Mouse (Mus musculus): Measurements from ENCODE around the gene Gm20696. TPM values are rescaled to one million over a fixed set of nuclear protein-coding genes. Genes with fewer than 3 reads are reported as not detected.

The Gm20696 gene
- polyA plus RNA-seq, 1 experiment: 1.8 TPM

GRCm38 (mm10) chr6:99377131-99377530, 289.5 kb downstream of the Gm20696 start:
- DNase-seq (ENCODE audit: low read depth): peak; percentile 70
- no peak for TF ChIP-seq CTCF (IDR thresholded peaks at IDR 0.05; ENCODE audit: borderline replicate concordance, extremely low read depth, insufficient read depth, insufficient read length)
- no peak for TF ChIP-seq POLR2A (IDR thresholded peaks at IDR 0.05; ENCODE audit: borderline replicate concordance, extremely low read depth, insufficient read depth, insufficient read length, poor library complexity, severe bottlenecking)

- peak; percentile 37 for DNase-seq (ENCODE audit: low read depth)
- TF ChIP-seq CTCF (IDR thresholded peaks at IDR 0.05; ENCODE audit: borderline replicate concordance, extremely low read depth, insufficient read depth, insufficient read length) (no peak), POLR2A (IDR thresholded peaks at IDR 0.05; ENCODE audit: borderline replicate concordance, extremely low read depth, insufficient read depth, insufficient read length, poor library complexity, severe bottlenecking) (no peak)
Measured at GRCm38 (mm10) chr6:99376721-99377120, 289.9 kb downstream of the Gm20696 start.

- DNase-seq (ENCODE audit: low read depth): peak; percentile 73
- TF ChIP-seq POLR2A (IDR thresholded peaks at IDR 0.05; ENCODE audit: borderline replicate concordance, extremely low read depth, insufficient read depth, insufficient read length, poor library complexity, severe bottlenecking) (no peak), CTCF (IDR thresholded peaks at IDR 0.05; ENCODE audit: borderline replicate concordance, extremely low read depth, insufficient read depth, insufficient read length) (no peak)
Measured at GRCm38 (mm10) chr6:99375865-99376264, 290.7 kb downstream of the Gm20696 start.

- no peak for TF ChIP-seq POLR2A (IDR thresholded peaks at IDR 0.05; ENCODE audit: borderline replicate concordance, extremely low read depth, insufficient read depth, insufficient read length, poor library complexity, severe bottlenecking)
- TF ChIP-seq CTCF (IDR thresholded peaks at IDR 0.05; ENCODE audit: borderline replicate concordance, extremely low read depth, insufficient read depth, insufficient read length): no peak
- DNase-seq (ENCODE audit: low read depth): no peak
Measured at GRCm38 (mm10) chr6:99375376-99375775, 291.2 kb downstream of the Gm20696 start.

GRCm38 (mm10) chr6:99374448-99375271, 291.9 kb downstream of the Gm20696 start:
- TF ChIP-seq POLR2A (IDR thresholded peaks at IDR 0.05; ENCODE audit: borderline replicate concordance, extremely low read depth, insufficient read depth, insufficient read length, poor library complexity, severe bottlenecking): no peak
- no peak for TF ChIP-seq CTCF (IDR thresholded peaks at IDR 0.05; ENCODE audit: borderline replicate concordance, extremely low read depth, insufficient read depth, insufficient read length)
- DNase-seq (ENCODE audit: low read depth): peak; percentile 59

GRCm38 (mm10) chr6:99372427-99372826, 294.2 kb downstream of the Gm20696 start:
- TF ChIP-seq POLR2A (IDR thresholded peaks at IDR 0.05; ENCODE audit: borderline replicate concordance, extremely low read depth, insufficient read depth, insufficient read length, poor library complexity, severe bottlenecking) (no peak), CTCF (IDR thresholded peaks at IDR 0.05; ENCODE audit: borderline replicate concordance, extremely low read depth, insufficient read depth, insufficient read length) (no peak)
- no peak for DNase-seq (ENCODE audit: low read depth)

- TF ChIP-seq CTCF (IDR thresholded peaks at IDR 0.05; ENCODE audit: borderline replicate concordance, extremely low read depth, insufficient read depth, insufficient read length) (no peak), POLR2A (IDR thresholded peaks at IDR 0.05; ENCODE audit: borderline replicate concordance, extremely low read depth, insufficient read depth, insufficient read length, poor library complexity, severe bottlenecking) (no peak)
- DNase-seq (ENCODE audit: low read depth): no peak
Measured at GRCm38 (mm10) chr6:99372016-99372415, 294.6 kb downstream of the Gm20696 start.

- no peak for DNase-seq (ENCODE audit: low read depth)
- TF ChIP-seq CTCF (IDR thresholded peaks at IDR 0.05; ENCODE audit: borderline replicate concordance, extremely low read depth, insufficient read depth, insufficient read length): no peak
Measured at GRCm38 (mm10) chr6:99369931-99370330, 296.7 kb downstream of the Gm20696 start.

GRCm38 (mm10) chr6:99369156-99369555, 297.4 kb downstream of the Gm20696 start:
- no peak for DNase-seq (ENCODE audit: low read depth)
- TF ChIP-seq POLR2A (IDR thresholded peaks at IDR 0.05; ENCODE audit: borderline replicate concordance, extremely low read depth, insufficient read depth, insufficient read length, poor library complexity, severe bottlenecking): no peak
- TF ChIP-seq CTCF (IDR thresholded peaks at IDR 0.05; ENCODE audit: borderline replicate concordance, extremely low read depth, insufficient read depth, insufficient read length): no peak

GRCm38 (mm10) chr6:99368118-99368753, 298.4 kb downstream of the Gm20696 start:
- TF ChIP-seq CTCF (IDR thresholded peaks at IDR 0.05; ENCODE audit: borderline replicate concordance, extremely low read depth, insufficient read depth, insufficient read length) (no peak), POLR2A (IDR thresholded peaks at IDR 0.05; ENCODE audit: borderline replicate concordance, extremely low read depth, insufficient read depth, insufficient read length, poor library complexity, severe bottlenecking) (no peak)

GRCm38 (mm10) chr6:99364545-99364944, 302.1 kb downstream of the Gm20696 start:
- peak; percentile 46 for DNase-seq (ENCODE audit: low read depth)
- TF ChIP-seq POLR2A (IDR thresholded peaks at IDR 0.05; ENCODE audit: borderline replicate concordance, extremely low read depth, insufficient read depth, insufficient read length, poor library complexity, severe bottlenecking) (no peak), CTCF (IDR thresholded peaks at IDR 0.05; ENCODE audit: borderline replicate concordance, extremely low read depth, insufficient read depth, insufficient read length) (no peak)

More at GRCm38 (mm10) chr6:99368118-99368753, 298.4 kb downstream of the Gm20696 start:
- DNase-seq (ENCODE audit: low read depth): no peak

GRCm38 (mm10) chr6:99360581-99360980, 306.0 kb downstream of the Gm20696 start:
- TF ChIP-seq CTCF (IDR thresholded peaks at IDR 0.05; ENCODE audit: borderline replicate concordance, extremely low read depth, insufficient read depth, insufficient read length) (no peak), POLR2A (IDR thresholded peaks at IDR 0.05; ENCODE audit: borderline replicate concordance, extremely low read depth, insufficient read depth, insufficient read length, poor library complexity, severe bottlenecking) (no peak)

More at GRCm38 (mm10) chr6:99360581-99360980, 306.0 kb downstream of the Gm20696 start:
- DNase-seq (ENCODE audit: low read depth): no peak

All from brain, embryonic 14.5 days (tissue).